Mouse (Mus musculus) testis, adult 2 months (tissue): ENCODE results near the gene Ankrd23.

Experiments used
- CTCF ChIP-seq: fragments of 200-500 bp; IDR thresholded peaks from 2 replicates; pipeline ENCODE4 v1.5.1; 2012; ENCODE audit warnings: low read depth, mild to moderate bottlenecking, inconsistent platforms, low read length, moderate library complexity; ENCODE audit not compliant: control insufficient read depth, insufficient read depth, insufficient replicate concordance
- POLR2A ChIP-seq: fragments of 200-500 bp; IDR thresholded peaks from 2 replicates; pipeline ENCODE4 v1.6.1; 2012; ENCODE audit warnings: low read depth, mild to moderate bottlenecking, inconsistent platforms, low read length, moderate library complexity; ENCODE audit not compliant: control insufficient read depth

DNA sequence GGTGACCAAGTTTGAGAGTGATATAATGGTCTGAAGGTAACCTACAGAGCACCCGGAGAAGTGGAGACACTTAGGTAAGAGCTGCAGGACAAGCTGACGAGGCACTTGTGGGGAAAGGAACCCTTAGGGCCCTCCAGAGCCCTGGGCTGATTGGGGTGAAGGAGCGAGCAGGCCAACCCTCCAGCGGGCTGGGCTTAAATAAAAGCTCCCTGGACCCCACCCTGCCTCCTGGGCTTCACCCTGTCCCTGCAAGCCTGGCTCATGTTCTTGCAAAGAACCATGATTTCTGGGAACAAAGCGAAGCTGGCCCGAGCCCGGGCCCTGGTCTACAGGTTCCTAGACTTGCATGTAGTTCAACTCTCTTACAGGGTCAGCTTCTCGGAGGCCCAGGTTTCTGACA, 36.8 kb upstream of the Ankrd23 start:
- TF ChIP-seq CTCF (no peak), POLR2A (no peak)
